Comparison of ENCODE assay signal across 12 mouse cellular contexts in the genomic region with DNA sequence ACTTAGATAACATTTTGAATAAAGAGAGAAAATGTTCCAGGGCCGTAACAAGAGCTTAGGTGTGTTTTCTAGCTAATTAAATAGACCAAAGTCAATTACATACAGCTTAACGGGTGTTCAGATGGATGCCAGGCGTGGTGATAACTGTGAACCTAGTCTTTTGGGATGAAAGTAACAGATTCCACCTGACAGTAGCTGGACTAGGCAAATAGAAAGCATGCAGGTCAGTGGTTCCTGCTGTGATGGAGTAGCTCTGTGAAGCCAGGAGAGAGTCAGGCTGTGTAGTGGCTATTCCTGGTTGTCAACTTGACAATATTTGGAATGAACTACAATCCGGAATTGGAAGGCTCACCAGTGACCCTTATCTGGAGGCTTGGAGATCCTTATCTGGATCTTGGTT.
"Had no signal": no experiment of that assay in that cellular context is flagged by ENCODE, and none has a peak within 500 bp of the region (broad histone marks: within the 10 kb centered on the region; RNA-seq: fewer than 3 reads in every experiment).

No protein-coding gene starts in this region.

- DNase-seq: retina, postnatal 1 day; right cerebral cortex, adult 18-20 months; right cerebral cortex, postnatal 14 days; right cerebral cortex, postnatal 25 days; right cerebral cortex, postnatal 4 days; spleen, adult 18-20 months; thymus, adult 18-20 months; thymus, adult 2 months; thymus, postnatal 14 days; thymus, postnatal 25 days; thymus, postnatal 36 days; thymus, postnatal 4 days had no signal
